Mouse (Mus musculus): ENCODE data around the gene 4930550L24Rik.

The 4930550L24Rik gene

GRCm38 (mm10) chrX:58909060-58909459 lies at the start of gene 4930550L24Rik:
TSS of gene 4930550L24Rik (plus strand) at chrX:58909360.
- in situ Hi-C loops (cut with MboI, MseI) = no loop called here

DNA sequence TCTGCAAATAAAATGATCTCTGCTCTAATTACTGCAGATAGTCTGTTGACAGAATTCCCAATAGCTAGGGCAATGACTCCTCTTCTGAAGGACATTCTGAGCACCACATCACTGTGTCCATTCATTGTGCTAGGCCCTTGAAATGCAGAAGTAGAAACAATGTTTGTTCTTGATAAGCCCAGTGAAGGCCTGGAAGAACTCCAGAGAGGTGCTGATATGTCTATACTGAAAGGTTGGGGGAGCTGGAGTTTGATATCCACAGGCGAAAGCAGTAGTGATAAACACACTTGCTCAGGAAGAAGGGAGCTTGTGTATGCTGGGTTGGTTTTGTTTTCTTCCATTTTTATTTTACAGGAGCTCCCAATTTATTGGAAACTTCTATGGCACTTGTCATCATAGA lies 8.4 kb upstream of the 4930550L24Rik start:
- in situ Hi-C loops (cut with MboI, MseI) = no loop called here

DNA sequence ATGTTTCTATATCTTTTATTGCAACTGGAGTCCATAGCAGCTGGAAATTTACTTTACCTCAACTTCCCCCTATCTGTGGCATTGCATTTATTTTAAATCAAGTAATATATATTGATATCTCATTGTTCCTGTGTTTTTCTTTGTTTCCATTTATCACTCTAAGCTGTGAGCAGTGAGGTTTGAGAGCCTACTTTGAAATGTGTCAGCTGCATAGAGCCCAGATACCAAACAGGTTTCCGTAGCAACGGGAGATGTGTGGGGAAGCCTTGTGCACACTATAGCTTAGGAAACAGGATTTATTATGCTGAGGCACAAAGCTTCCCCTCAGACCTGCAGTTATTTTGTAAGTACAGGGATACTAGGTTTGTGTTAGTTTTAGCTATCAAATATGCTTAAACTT lies 58.8 kb downstream of the 4930550L24Rik start:
- in situ Hi-C loops (cut with MboI, MseI) = no loop called here

All from T-helper 2 cell (primary cell).